Mouse (Mus musculus): ENCODE data around the gene Prkch. TPM values are rescaled to one million over a fixed set of nuclear protein-coding genes. Genes with fewer than 3 reads are reported as not detected.

The Prkch gene
- total RNA-seq, 2 experiments from 2014 or later = 3.3 to 3.6 TPM

GRCm38 (mm10) chr12:73816866-73817265 lies 232.3 kb downstream of the Prkch start:
- DNase-seq (ENCODE audit: low spot score in 2 of 2) = no peak

DNA sequence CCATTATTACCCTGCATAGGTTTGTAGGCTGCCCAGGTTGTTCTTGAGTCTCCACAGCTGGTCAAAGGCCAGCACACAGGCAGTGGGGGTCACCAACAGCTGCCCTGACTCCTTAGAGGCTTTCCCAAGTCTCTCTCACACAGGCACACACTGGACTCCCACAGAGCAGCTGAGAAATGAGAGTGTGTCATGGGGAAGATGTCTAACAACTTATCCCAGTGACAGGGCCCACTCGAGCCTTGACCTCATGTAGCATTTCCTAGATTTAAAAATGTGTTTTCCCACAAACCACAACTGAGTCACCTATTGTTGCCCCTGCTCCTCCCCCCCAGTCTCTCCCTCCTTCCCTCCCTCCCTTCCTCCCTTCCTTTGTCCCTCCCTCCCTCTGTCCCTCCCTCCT lies 234.2 kb downstream of the Prkch start:
- no peak for DNase-seq (ENCODE audit: low spot score in 2 of 2)

GRCm38 (mm10) chr12:73821176-73821575 lies 236.6 kb downstream of the Prkch start:
- DNase-seq (ENCODE audit: low spot score in 2 of 2) = no peak

DNA sequence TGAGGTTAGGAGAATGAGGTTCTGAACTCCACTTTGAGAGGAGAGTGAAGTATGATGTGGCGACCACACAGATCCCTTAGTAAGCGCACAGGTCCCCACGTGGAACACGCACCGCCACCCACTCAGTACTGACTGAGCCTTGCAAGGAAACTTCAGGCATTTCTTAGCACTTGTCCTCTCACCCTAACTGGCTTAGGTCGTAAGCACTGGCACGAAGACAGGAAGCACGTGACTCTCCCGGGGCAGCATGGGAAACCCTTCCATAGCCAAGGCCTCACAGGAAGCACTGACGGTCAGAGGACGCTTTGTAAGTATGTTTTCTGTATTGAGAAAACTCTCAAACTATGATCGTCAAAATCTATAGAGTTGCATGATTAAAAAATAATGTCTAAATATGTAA lies 237.7 kb downstream of the Prkch start:
- no peak for DNase-seq (ENCODE audit: low spot score in 2 of 2)

DNA sequence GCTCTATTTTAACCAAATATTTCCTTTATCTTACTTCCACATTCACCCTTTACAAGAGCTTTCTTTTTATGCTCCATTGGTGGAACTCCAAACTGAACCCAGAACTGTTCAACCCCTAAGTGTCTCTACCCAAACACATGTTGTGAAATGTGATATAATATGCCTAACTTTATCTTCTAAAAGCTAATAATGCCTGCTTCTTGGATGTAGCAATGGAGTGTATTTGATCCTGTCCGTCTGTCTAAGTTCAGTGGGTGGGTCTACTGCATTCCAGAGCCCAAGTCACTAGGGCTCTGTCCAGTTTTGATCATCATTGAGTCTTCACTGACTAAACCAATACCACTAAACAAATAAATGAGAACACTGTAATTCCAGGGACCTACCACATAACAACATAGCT lies 240.2 kb downstream of the Prkch start:
- no peak for DNase-seq (ENCODE audit: low spot score in 2 of 2)

Other genes with a start within 250 kb of the Prkch start
- under 1 TPM in 1 of 2 experiments, not detected in 1; 0.10 TPM for gene Tmem30b, start 38.4 kb upstream of the Prkch start, total RNA-seq (2021)

Measured in layer of hippocampus, adult 18-20 months (tissue).